Mouse (Mus musculus) midbrain, embryonic 11.5 days (tissue): ENCODE data around the gene Tnpo1. TPM values are rescaled to one million over a fixed set of nuclear protein-coding genes. Genes with fewer than 3 reads are reported as not detected.

Experiments used
- ATAC-seq: fragments of 200-750 bp; cut with Nextera tagmentation; 2 replicates; pipeline ENCODE4 v1.8.0; 2017; ENCODE audit warnings: moderate TSS enrichment, moderate library complexity; ENCODE audit not compliant: low FRiP score
- DNase-seq: peaks from one replicate; pipeline ENCODE4 v3.0.0; 2015; ENCODE audit warnings: low spot score; ENCODE audit errors: missing footprints
- H3K27ac ChIP-seq: fragments of 300-500 bp; sonication (generic); 2 replicates; pipeline ENCODE4 v1.5.1; 2014; ENCODE audit warnings: low read depth, low read length
- H3K27me3 ChIP-seq: fragments of 300-500 bp; sonication (generic); 2 replicates; pipeline ENCODE4 v1.6.1; 2014; ENCODE audit warnings: mild to moderate bottlenecking, low read length, moderate library complexity, mixed read lengths; ENCODE audit not compliant: control insufficient read depth, insufficient read depth
- H3K36me3 ChIP-seq: fragments of 300-500 bp; sonication (generic); 2 replicates; pipeline ENCODE4 v1.6.1; 2014; ENCODE audit warnings: mild to moderate bottlenecking, low read length, moderate library complexity, mixed read lengths; ENCODE audit not compliant: control insufficient read depth, insufficient read depth
- H3K4me1 ChIP-seq: fragments of 300-500 bp; sonication (generic); 2 replicates; pipeline ENCODE4 v1.6.1; 2014; ENCODE audit warnings: low read length; ENCODE audit not compliant: control insufficient read depth, insufficient read depth
- H3K4me2 ChIP-seq: fragments of 300-500 bp; sonication (generic); 2 replicates; pipeline ENCODE4 v1.6.1; 2014; ENCODE audit warnings: mild to moderate bottlenecking, moderate library complexity
- H3K4me3 ChIP-seq: fragments of 300-500 bp; sonication (generic); 2 replicates; pipeline ENCODE4 v1.5.1; 2014; ENCODE audit warnings: low read depth, low read length
- H3K9ac ChIP-seq: fragments of 300-500 bp; sonication (generic); 2 replicates; pipeline ENCODE4 v1.6.1; 2014; ENCODE audit warnings: low read length
- H3K9me3 ChIP-seq: fragments of 300-500 bp; sonication (generic); 2 replicates; pipeline ENCODE4 v1.6.1; 2016; ENCODE audit warnings: low read length; ENCODE audit not compliant: control insufficient read depth
- WGBS: fragments of 180-500 bp; shearing (Covaris S2); extraction: QIAGEN DNeasy Blood & Tissue Kit; methylation state at CpG from one replicate; pipeline ENCODE4 v1.1.7; 2014; 5-methylcytosine and 5-hydroxymethylcytosine counted together
- polyA plus RNA-seq: library from polyadenylated mRNA; unstranded; fragments of >200 nt; fragmentation: Nextera tagmentation; extraction: Ambion mirVana; gene quantifications from 2 replicates; pipeline ENCODE4 v1.2.1, GENCODE M21; 2014

Gene Tnpo1
- polyA plus RNA-seq, 1 experiment from 2014 or later = 63.1 TPM

DNA sequence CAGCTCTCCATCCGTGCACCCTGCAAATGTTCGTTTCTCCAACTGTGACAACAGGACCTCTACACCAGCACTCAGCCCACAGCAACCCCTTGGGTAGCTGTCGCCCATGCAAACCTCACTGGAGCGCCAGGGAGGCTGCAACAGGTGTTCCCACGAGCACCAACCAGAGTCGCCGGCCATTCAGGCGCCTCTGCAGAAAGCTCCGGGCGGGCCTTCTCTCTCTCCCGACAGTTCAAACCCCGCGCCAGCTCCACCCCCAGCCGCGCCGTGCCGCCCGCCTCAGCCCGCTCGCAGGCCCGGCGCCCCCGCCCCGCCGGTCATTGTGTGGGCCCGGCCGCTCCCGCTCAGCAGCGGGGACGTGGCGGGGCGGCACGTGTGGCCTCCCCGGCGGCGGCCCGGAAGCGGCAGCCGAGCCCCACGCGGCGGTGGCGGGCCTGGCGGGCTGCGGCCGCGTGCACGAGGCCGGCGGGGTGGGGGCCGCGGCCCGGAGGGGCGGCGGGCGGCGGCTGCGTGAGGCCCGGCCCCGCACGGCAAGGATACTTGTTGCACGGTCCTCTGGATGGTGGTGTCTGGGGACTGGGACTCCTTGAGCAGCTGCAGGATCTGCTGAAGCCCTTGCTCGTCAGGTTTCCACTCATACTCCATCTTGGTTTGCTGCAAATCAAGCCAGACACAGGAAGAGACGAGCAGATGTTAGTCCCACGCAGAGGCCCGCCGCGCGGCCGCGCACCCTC lies 35.9 kb downstream of the Tnpo1 start:
- Histone ChIP-seq H3K27ac (peak overlapping the region; percentile 94), H3K4me1 (peaks cover 17% of the 10 kb centered on the region; the same call in 1 of the 2 replicates), H3K4me2 (peak overlapping the region; percentile 91), H3K9me3 (no peaks in the 10 kb centered on the region), H3K36me3 (peaks cover 5% of the 10 kb centered on the region; the same call in 1 of the 2 replicates), H3K27me3 (no peaks in the 10 kb centered on the region), H3K9ac (peak overlapping the region; percentile 90), H3K4me3 (peak overlapping the region; percentile 81)
- DNase-seq = peak; percentile 95
- WGBS = under 1% methylated on average over 59 of the region's 71 CpGs
- peak; percentile 79 for ATAC-seq

DNA sequence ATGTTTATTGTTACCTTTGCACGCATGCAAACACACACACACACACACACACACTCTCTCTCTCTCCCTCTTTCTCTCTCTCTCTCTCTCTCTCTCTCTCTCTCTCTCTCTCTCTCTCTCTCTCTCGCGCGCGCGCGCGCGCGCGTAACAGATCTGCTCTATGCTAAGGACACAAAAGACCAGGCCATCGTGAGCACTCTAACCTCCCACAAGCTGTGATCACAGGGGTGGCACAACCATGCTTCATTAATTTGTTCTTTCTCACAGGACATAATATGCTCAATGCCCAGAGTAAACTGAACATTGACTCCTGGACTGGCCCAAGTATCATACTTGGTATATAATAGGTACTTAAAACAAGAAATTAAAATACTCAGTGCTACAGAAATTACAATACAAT lies 37.0 kb downstream of the Tnpo1 start:
- H3K27me3 ChIP-seq = no peaks in the 10 kb centered on the region
- H3K4me2 ChIP-seq = no peak overlapping the region; the same call in 1 of the 2 replicates
- H3K9me3 ChIP-seq = no peaks in the 10 kb centered on the region
- peaks cover 17% of the 10 kb centered on the region; the same call in 1 of the 2 replicates for H3K4me1 ChIP-seq
- peaks cover 7% of the 10 kb centered on the region for H3K36me3 ChIP-seq
- no peak overlapping the region for H3K4me3 ChIP-seq
- no peak overlapping the region for H3K27ac ChIP-seq
- WGBS = 51% methylated on average over 11 of the region's 12 CpGs
- DNase-seq (no peak), ATAC-seq (no peak)
- no peak overlapping the region for H3K9ac ChIP-seq

DNA sequence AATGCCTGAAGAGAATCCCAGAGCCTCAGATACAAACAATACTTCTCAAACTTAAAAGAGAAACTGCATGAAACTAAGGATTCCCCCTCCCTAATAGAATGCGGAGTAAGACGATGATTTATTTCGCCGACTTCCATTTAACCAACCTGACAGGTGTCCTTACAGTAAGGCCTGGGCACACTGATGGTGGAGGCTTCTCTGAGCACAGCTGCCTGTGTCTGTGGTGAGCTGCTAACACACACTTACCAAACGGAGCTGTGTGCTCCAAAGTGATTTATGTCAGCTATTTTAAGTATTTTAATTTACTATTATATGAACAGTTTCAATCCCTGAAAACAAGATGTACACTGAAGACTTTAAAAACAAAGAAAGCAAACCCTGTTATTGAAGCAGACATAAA lies 42.4 kb downstream of the Tnpo1 start:
- peaks cover 30% of the 10 kb centered on the region for H3K36me3 ChIP-seq
- H3K4me3 ChIP-seq = no peak overlapping the region
- 95% methylated on average over 5 of the region's 5 CpGs for WGBS
- H3K27me3 ChIP-seq = no peaks in the 10 kb centered on the region
- H3K9ac ChIP-seq = no peak overlapping the region
- no peak for DNase-seq
- no peak overlapping the region for H3K27ac ChIP-seq
- H3K9me3 ChIP-seq = no peaks in the 10 kb centered on the region
- H3K4me1 ChIP-seq = peaks cover 2% of the 10 kb centered on the region; the same call in 1 of the 2 replicates
- ATAC-seq = no peak
- no peak overlapping the region for H3K4me2 ChIP-seq

DNA sequence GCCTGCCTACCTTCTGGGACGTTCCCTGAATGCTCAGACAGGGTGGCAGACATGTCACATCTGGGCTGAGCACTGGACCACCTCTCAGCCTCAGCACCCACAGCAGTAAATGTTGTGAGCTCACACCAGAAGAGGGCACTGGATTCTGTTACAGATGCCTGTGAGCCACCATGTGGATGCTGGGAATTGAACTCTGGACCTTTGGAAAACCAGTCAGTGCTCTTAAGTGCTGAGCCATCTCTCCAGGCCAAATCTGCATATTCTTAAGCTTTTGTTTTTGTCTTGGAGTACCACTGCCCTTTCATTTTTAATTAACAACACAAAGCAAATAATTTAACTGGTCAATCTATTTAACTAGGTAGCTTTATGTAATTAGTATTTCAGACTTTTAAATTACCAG lies 44.2 kb downstream of the Tnpo1 start:
- Histone ChIP-seq H3K27ac (no peak overlapping the region), H3K4me3 (no peak overlapping the region), H3K9ac (no peak overlapping the region), H3K27me3 (no peaks in the 10 kb centered on the region), H3K4me1 (no peaks in the 10 kb centered on the region), H3K4me2 (no peak overlapping the region), H3K9me3 (no peaks in the 10 kb centered on the region), H3K36me3 (peaks cover 35% of the 10 kb centered on the region)
- DNase-seq = no peak
- 88% methylated on average over 1 of the region's 1 CpGs for WGBS
- ATAC-seq = no peak

DNA sequence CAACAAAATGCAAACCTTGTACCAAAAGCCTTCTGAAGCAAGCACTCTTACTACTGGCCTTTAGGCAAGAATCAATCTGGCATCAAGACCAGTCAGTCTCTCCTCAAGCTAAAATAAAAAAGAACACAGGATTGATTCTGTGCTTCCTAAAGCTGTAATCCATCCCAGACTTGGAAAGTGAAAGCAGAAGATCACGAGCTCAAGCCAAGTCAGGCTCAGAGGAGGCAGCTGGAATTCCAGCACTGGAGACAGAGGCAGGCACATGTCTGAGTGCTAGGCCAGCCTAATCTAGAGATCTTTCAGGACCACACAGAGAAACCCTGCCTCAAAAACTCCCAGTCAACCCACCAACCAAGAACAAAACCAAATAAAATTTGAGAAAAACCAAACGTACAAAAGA lies 45.8 kb downstream of the Tnpo1 start:
- DNase-seq (no peak), ATAC-seq (no peak)
- Histone ChIP-seq H3K9me3 (no peaks in the 10 kb centered on the region), H3K4me2 (no peak overlapping the region), H3K4me3 (no peak overlapping the region), H3K27me3 (no peaks in the 10 kb centered on the region), H3K9ac (no peak overlapping the region), H3K4me1 (no peaks in the 10 kb centered on the region), H3K36me3 (peaks cover 30% of the 10 kb centered on the region), H3K27ac (no peak overlapping the region)
- 77% methylated on average over 2 of the region's 2 CpGs for WGBS

DNA sequence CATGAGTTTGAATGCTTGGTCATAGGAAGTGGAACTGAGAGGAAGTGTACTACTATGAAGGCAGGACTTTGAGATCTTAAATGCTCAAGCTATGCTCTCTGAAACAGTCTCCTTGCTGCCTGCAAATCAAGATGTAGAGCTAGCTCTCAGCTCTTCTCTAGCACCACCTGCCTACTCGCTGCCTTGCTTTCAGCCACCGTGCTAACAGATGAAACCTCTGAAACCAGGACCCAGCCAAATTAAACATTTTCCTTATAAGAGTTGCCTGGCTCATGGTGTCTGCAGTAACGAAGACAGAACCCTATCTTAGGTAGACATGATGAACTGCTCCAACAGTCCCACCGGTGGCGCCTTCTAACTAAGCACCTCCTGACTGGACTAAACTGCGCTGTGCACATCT lies 46.8 kb downstream of the Tnpo1 start:
- 93% methylated on average over 6 of the region's 6 CpGs for WGBS
- Histone ChIP-seq H3K4me2 (no peak overlapping the region), H3K36me3 (peaks cover 30% of the 10 kb centered on the region), H3K9ac (no peak overlapping the region), H3K4me1 (no peaks in the 10 kb centered on the region), H3K4me3 (no peak overlapping the region), H3K27me3 (no peaks in the 10 kb centered on the region), H3K9me3 (no peaks in the 10 kb centered on the region), H3K27ac (no peak overlapping the region)
- ATAC-seq (no peak), DNase-seq (no peak)

DNA sequence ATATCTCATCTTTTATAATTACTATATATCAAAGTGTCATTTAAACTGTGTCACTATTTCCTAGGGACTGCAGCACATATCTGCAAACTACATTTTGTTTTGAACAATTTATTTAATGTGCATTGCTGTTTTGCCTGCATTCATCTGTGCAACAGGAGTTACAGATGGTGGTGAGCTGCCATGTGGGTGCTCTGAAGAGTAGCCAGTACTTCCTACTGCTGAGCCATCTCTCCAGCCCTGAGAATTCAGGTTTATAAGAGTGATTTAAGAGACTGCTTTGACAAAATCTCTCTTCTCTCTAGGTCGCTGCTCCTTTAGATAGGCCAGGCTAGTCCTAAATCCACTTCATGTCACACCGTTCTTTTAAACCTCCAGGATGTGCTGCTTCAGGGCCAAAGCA lies 49.0 kb downstream of the Tnpo1 start:
- DNase-seq (no peak), ATAC-seq (no peak)
- Histone ChIP-seq H3K9ac (no peak overlapping the region), H3K36me3 (peaks cover 20% of the 10 kb centered on the region), H3K27ac (no peak overlapping the region), H3K4me2 (no peak overlapping the region), H3K9me3 (no peaks in the 10 kb centered on the region), H3K4me1 (peaks cover 9% of the 10 kb centered on the region), H3K27me3 (no peaks in the 10 kb centered on the region), H3K4me3 (no peak overlapping the region)
- WGBS = 93% methylated on average over 2 of the region's 2 CpGs

DNA sequence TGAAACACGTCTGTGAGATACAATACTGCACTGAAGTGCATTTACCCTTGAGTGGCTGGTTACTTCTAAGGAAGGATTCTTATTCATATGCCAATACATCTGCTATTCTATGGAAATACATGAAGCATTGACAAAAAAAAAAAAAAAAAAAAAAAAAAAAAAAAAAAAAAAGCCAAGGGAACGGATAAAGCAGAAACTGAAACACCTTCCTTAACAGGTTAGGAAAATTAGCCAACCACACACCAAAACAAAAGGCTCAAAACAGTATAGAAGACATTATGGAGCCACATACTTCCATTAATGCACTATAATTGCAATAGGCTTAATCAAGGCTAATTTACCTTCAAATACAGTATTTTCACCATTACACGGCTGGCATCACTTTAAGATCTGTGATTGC lies 51.5 kb downstream of the Tnpo1 start:
- H3K9ac ChIP-seq = no peak overlapping the region
- peaks cover 14% of the 10 kb centered on the region for H3K36me3 ChIP-seq
- H3K4me1 ChIP-seq = peaks cover 14% of the 10 kb centered on the region
- no peaks in the 10 kb centered on the region for H3K27me3 ChIP-seq
- no peak for ATAC-seq
- no peak overlapping the region for H3K4me3 ChIP-seq
- H3K9me3 ChIP-seq = no peaks in the 10 kb centered on the region
- DNase-seq = no peak
- WGBS = 80% methylated on average over 3 of the region's 3 CpGs
- H3K4me2 ChIP-seq = no peak overlapping the region
- no peak overlapping the region for H3K27ac ChIP-seq

DNA sequence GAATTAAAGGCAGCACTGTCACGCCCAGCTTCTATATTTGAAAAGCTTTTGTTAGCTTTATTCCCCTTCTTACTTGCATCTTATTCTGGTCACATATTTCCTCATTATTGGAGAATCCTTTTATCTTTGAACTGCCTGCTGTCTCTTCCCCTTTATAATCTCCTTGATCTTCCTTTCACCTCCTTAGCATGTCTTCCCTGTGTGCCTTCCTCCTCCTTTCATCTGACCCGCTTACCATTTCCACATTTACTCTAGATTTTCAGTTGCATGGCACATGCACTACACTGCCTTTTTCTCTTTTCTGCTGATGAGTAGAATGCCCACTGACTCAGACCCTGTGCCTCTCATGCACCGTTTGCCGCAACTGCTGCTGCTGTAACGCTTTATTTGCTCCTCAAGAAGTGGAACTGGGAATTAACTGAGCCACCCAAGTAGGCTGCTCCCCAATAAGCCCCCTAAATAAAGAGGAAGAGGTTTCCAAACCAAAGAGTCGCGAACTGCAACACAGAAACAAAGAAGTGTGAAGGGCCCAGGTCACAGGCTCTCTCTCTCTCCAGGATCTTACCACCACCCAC lies 53.8 kb downstream of the Tnpo1 start:
- peaks cover 14% of the 10 kb centered on the region for H3K4me1 ChIP-seq
- ATAC-seq (0 out of 2 replicates have a peak, but pooled peaks have one; percentile 35), DNase-seq (no peak)
- no peak overlapping the region for H3K4me2 ChIP-seq
- no peaks in the 10 kb centered on the region for H3K9me3 ChIP-seq
- no peak overlapping the region for H3K4me3 ChIP-seq
- no peaks in the 10 kb centered on the region for H3K27me3 ChIP-seq
- H3K9ac ChIP-seq = no peak overlapping the region
- H3K36me3 ChIP-seq = peaks cover 9% of the 10 kb centered on the region
- 36% methylated on average over 7 of the region's 7 CpGs for WGBS
- H3K27ac ChIP-seq = peak overlapping the region; percentile 2; the same call in 1 of the 2 replicates
